Mouse (Mus musculus): Measurements from ENCODE around the gene Tmem205. TPM values are rescaled to one million over a fixed set of nuclear protein-coding genes. Genes with fewer than 3 reads are reported as not detected.

Gene Tmem205
- polyA plus RNA-seq, 1 experiment from 2014 or later, result 51.7 TPM

- Histone ChIP-seq H3K4me2 (no peak overlapping the region), H3K36me3 (no peaks in the 10 kb centered on the region), H3K27ac (replicated peaks) (no peak overlapping the region), H3K27me3 (peaks cover 44% of the 10 kb centered on the region), H3K4me3 (no peak overlapping the region), H3K4me1 (replicated peaks) (peaks cover 44% of the 10 kb centered on the region), H3K9me3 (no peaks in the 10 kb centered on the region), H3K9ac (no peak overlapping the region)
- ATAC-seq (ENCODE audit: low FRiP score, low read depth), result no peak
- 88% methylated on average over 5 of the region's 5 CpGs for WGBS
Observed at GRCm38 (mm10) chr9:21958372-21958771, 31.0 kb upstream of the Tmem205 start.

- WGBS, result under 1% methylated on average over 50 of the region's 54 CpGs
- Histone ChIP-seq H3K9me3 (no peaks in the 10 kb centered on the region), H3K4me3 (peak within 1 kb of the TSS; percentile 77), H3K36me3 (no peaks in the 10 kb centered on the region), H3K9ac (peak within 1 kb of the TSS; percentile 84), H3K4me1 (replicated peaks) (peaks cover 28% of the 10 kb centered on the region), H3K4me2 (peak within 1 kb of the TSS; percentile 65), H3K27ac (replicated peaks) (peak within 1 kb of the TSS; percentile 99), H3K27me3 (peaks cover 19% of the 10 kb centered on the region)
- ATAC-seq (ENCODE audit: low FRiP score, low read depth), result peak; percentile 98
Observed at GRCm38 (mm10) chr9:21955570-21956281, 28.4 kb upstream of the Tmem205 start, which contains the start of gene Swsap1. Swsap1 (plus strand) TSS chr9:21955755.

- Histone ChIP-seq H3K9me3 (no peaks in the 10 kb centered on the region), H3K9ac (peak overlapping the region; percentile 84; the same call in 1 of the 2 replicates), H3K27ac (replicated peaks) (peak overlapping the region; percentile 99), H3K27me3 (peaks cover 14% of the 10 kb centered on the region), H3K4me2 (peak overlapping the region; percentile 65), H3K4me3 (peak overlapping the region; percentile 77), H3K36me3 (no peaks in the 10 kb centered on the region), H3K4me1 (replicated peaks) (peaks cover 26% of the 10 kb centered on the region)
- ATAC-seq (ENCODE audit: low FRiP score, low read depth), result peak; percentile 59
- 3% methylated on average over 18 of the region's 18 CpGs for WGBS
Observed at GRCm38 (mm10) chr9:21955225-21955569, 27.8 kb upstream of the Tmem205 start.

GRCm38 (mm10) chr9:21954635-21955034, 27.3 kb upstream of the Tmem205 start:
- no peak overlapping the region for H3K9ac ChIP-seq
- ATAC-seq (ENCODE audit: low FRiP score, low read depth), result no peak
- H3K36me3 ChIP-seq, result no peaks in the 10 kb centered on the region
- H3K4me1 ChIP-seq (replicated peaks), result peaks cover 26% of the 10 kb centered on the region
- peak overlapping the region; percentile 65 for H3K4me2 ChIP-seq
- WGBS, result 72% methylated on average over 3 of the region's 3 CpGs
- H3K27ac ChIP-seq (replicated peaks), result no peak overlapping the region
- no peak overlapping the region for H3K4me3 ChIP-seq
- H3K9me3 ChIP-seq, result no peaks in the 10 kb centered on the region
- H3K27me3 ChIP-seq, result peaks cover 8% of the 10 kb centered on the region

GRCm38 (mm10) chr9:21953600-21953999, 26.2 kb upstream of the Tmem205 start:
- H3K4me1 ChIP-seq (replicated peaks), result peaks cover 26% of the 10 kb centered on the region
- WGBS, result 9% methylated on average over 3 of the region's 3 CpGs
- no peak for ATAC-seq (ENCODE audit: low FRiP score, low read depth)

GRCm38 (mm10) chr9:21951977-21952376, 24.6 kb upstream of the Tmem205 start:
- 85% methylated on average over 3 of the region's 3 CpGs for WGBS

More at GRCm38 (mm10) chr9:21953600-21953999, 26.2 kb upstream of the Tmem205 start:
- Histone ChIP-seq H3K36me3 (no peaks in the 10 kb centered on the region), H3K27ac (replicated peaks) (peak overlapping the region; percentile 38; the same call in 1 of the 2 replicates), H3K9ac (no peak overlapping the region), H3K9me3 (no peaks in the 10 kb centered on the region), H3K4me3 (no peak overlapping the region), H3K4me2 (no peak overlapping the region), H3K27me3 (no peaks in the 10 kb centered on the region)

GRCm38 (mm10) chr9:21950322-21950721, 23.0 kb upstream of the Tmem205 start:
- no peak for ATAC-seq (ENCODE audit: low FRiP score, low read depth)
- H3K36me3 ChIP-seq, result 0 out of 2 replicates have a peak, but pooled peaks cover 6% of the 10 kb centered on the region
- peaks cover 20% of the 10 kb centered on the region for H3K4me1 ChIP-seq (replicated peaks)
- H3K4me3 ChIP-seq, result no peak overlapping the region
- WGBS, result 23% methylated on average over 11 of the region's 11 CpGs
- no peaks in the 10 kb centered on the region for H3K9me3 ChIP-seq
- H3K27me3 ChIP-seq, result no peaks in the 10 kb centered on the region
- no peak overlapping the region for H3K4me2 ChIP-seq
- no peak overlapping the region for H3K27ac ChIP-seq (replicated peaks)
- H3K9ac ChIP-seq, result no peak overlapping the region

More at GRCm38 (mm10) chr9:21951977-21952376, 24.6 kb upstream of the Tmem205 start:
- ATAC-seq (ENCODE audit: low FRiP score, low read depth), result no peak
- Histone ChIP-seq H3K4me2 (no peak overlapping the region), H3K36me3 (0 out of 2 replicates have a peak, but pooled peaks cover 4% of the 10 kb centered on the region), H3K4me1 (replicated peaks) (peaks cover 26% of the 10 kb centered on the region), H3K27ac (replicated peaks) (no peak overlapping the region), H3K27me3 (no peaks in the 10 kb centered on the region), H3K9me3 (no peaks in the 10 kb centered on the region), H3K4me3 (no peak overlapping the region), H3K9ac (no peak overlapping the region)

- no peaks in the 10 kb centered on the region for H3K27me3 ChIP-seq
- H3K27ac ChIP-seq (replicated peaks), result no peak overlapping the region
- H3K36me3 ChIP-seq, result 0 out of 2 replicates have a peak, but pooled peaks cover 9% of the 10 kb centered on the region
- no peak overlapping the region for H3K4me3 ChIP-seq
- WGBS, result 62% methylated on average over 6 of the region's 6 CpGs
- no peaks in the 10 kb centered on the region for H3K9me3 ChIP-seq
- H3K4me1 ChIP-seq (replicated peaks), result peaks cover 8% of the 10 kb centered on the region; the same call in 1 of the 2 replicates
- no peak for ATAC-seq (ENCODE audit: low FRiP score, low read depth)
- H3K4me2 ChIP-seq, result no peak overlapping the region
- no peak overlapping the region for H3K9ac ChIP-seq
Observed at GRCm38 (mm10) chr9:21948790-21949189, 21.4 kb upstream of the Tmem205 start.

- peaks cover 1% of the 10 kb centered on the region; the same call in 1 of the 2 replicates for H3K4me1 ChIP-seq (replicated peaks)
- 0 out of 2 replicates have a peak, but pooled peaks cover 9% of the 10 kb centered on the region for H3K36me3 ChIP-seq
- ATAC-seq (ENCODE audit: low FRiP score, low read depth), result no peak
- H3K9me3 ChIP-seq, result no peaks in the 10 kb centered on the region
- no peak overlapping the region for H3K27ac ChIP-seq (replicated peaks)
- no peak overlapping the region for H3K9ac ChIP-seq
- WGBS, result 57% methylated on average over 8 of the region's 8 CpGs
- no peaks in the 10 kb centered on the region for H3K27me3 ChIP-seq
- no peak overlapping the region for H3K4me2 ChIP-seq
- no peak overlapping the region for H3K4me3 ChIP-seq
Observed at GRCm38 (mm10) chr9:21948146-21948545, 20.8 kb upstream of the Tmem205 start.

GRCm38 (mm10) chr9:21947540-21948130, 20.3 kb upstream of the Tmem205 start:
- no peaks in the 10 kb centered on the region for H3K4me1 ChIP-seq (replicated peaks)
- H3K36me3 ChIP-seq, result 0 out of 2 replicates have a peak, but pooled peaks cover 9% of the 10 kb centered on the region
- H3K27me3 ChIP-seq, result no peaks in the 10 kb centered on the region
- ATAC-seq (ENCODE audit: low FRiP score, low read depth), result no peak
- no peaks in the 10 kb centered on the region for H3K9me3 ChIP-seq
- 11% methylated on average over 28 of the region's 28 CpGs for WGBS
- H3K27ac ChIP-seq (replicated peaks), result no peak overlapping the region
- no peak overlapping the region for H3K9ac ChIP-seq
- no peak overlapping the region for H3K4me2 ChIP-seq
- no peak overlapping the region for H3K4me3 ChIP-seq

GRCm38 (mm10) chr9:21944267-21944666, 16.9 kb upstream of the Tmem205 start:
- Histone ChIP-seq H3K27me3 (no peaks in the 10 kb centered on the region), H3K9me3 (no peaks in the 10 kb centered on the region), H3K36me3 (peaks cover 12% of the 10 kb centered on the region; the same call in 1 of the 2 replicates), H3K4me1 (replicated peaks) (peaks cover 2% of the 10 kb centered on the region), H3K4me2 (no peak overlapping the region), H3K4me3 (no peak overlapping the region), H3K27ac (replicated peaks) (no peak overlapping the region), H3K9ac (no peak overlapping the region)
- ATAC-seq (ENCODE audit: low FRiP score, low read depth), result no peak
- 21% methylated on average over 23 of the region's 23 CpGs for WGBS

GRCm38 (mm10) chr9:21943638-21944037, 16.3 kb upstream of the Tmem205 start:
- no peak overlapping the region for H3K27ac ChIP-seq (replicated peaks)
- H3K36me3 ChIP-seq, result peaks cover 12% of the 10 kb centered on the region; the same call in 1 of the 2 replicates
- H3K27me3 ChIP-seq, result no peaks in the 10 kb centered on the region
- no peaks in the 10 kb centered on the region for H3K9me3 ChIP-seq
- ATAC-seq (ENCODE audit: low FRiP score, low read depth), result no peak
- H3K4me1 ChIP-seq (replicated peaks), result peaks cover 8% of the 10 kb centered on the region
- 55% methylated on average over 12 of the region's 12 CpGs for WGBS
- no peak overlapping the region for H3K4me3 ChIP-seq
- no peak overlapping the region for H3K9ac ChIP-seq
- H3K4me2 ChIP-seq, result no peak overlapping the region

Measured in hindbrain, embryonic 15.5 days (tissue).